Mouse (Mus musculus) CH12.LX (cell line): Measurements from ENCODE around the gene Myo18a. TPM values are rescaled to one million over a fixed set of nuclear protein-coding genes. Genes with fewer than 3 reads are reported as not detected.

Experiments
- DNase-seq: peaks from one replicate; pipeline ENCODE4 v3.0.0-alpha.2; 2013; ENCODE audit errors: extremely low read depth
- H3K27ac ChIP-seq: 2 replicates; pipeline ENCODE4 v1.5.1; 2012; ENCODE audit warnings: low read depth, mild to moderate bottlenecking, control low read depth, moderate library complexity; ENCODE audit not compliant: insufficient read depth
- H3K27me3 ChIP-seq: replicated peaks from 2 replicates; pipeline ENCODE3; 2012; ENCODE audit warnings: inconsistent platforms
- H3K36me3 ChIP-seq, 2 experiments: replicated peaks in 1 of 2; 2 replicates each; pipeline versions ENCODE3 to v1.6.1; 2012; ENCODE audit warnings: inconsistent platforms in 1 of 2, low read length in 1 of 2, mild to moderate bottlenecking in 1 of 2, mixed read lengths in 1 of 2, moderate library complexity in 1 of 2; ENCODE audit not compliant: control insufficient read depth in 1 of 2, insufficient read depth in 1 of 2
- H3K4me1 ChIP-seq, 2 experiments: 2 replicates each; pipeline ENCODE4 v1.6.1; 2012; ENCODE audit warnings: inconsistent platforms in 1 of 2, moderate library complexity in 1 of 2; ENCODE audit not compliant: insufficient read depth in 2 of 2, control insufficient read depth in 1 of 2
- H3K4me2 ChIP-seq: 2 replicates; pipeline ENCODE4 v1.6.1; 2012; ENCODE audit warnings: low read depth, mild to moderate bottlenecking, control low read depth; ENCODE audit not compliant: poor library complexity, insufficient read depth, severe bottlenecking
- H3K4me3 ChIP-seq, 3 experiments: fragments of 150-350 bp in 1 of 3; sonication (generic) in 1 of 3; replicated peaks in 1 of 3; 2 replicates each; pipeline versions ENCODE3 to v1.5.1; 2011 to 2012; ENCODE audit warnings: low read depth in 2 of 3, low read length in 2 of 3, mild to moderate bottlenecking in 2 of 3, moderate library complexity in 2 of 3, control low read depth in 1 of 3, improper control_type of control experiment in 1 of 3, inconsistent platforms in 1 of 3, mixed read lengths in 1 of 3; ENCODE audit not compliant: poor library complexity in 1 of 3
- H3K79me2 ChIP-seq: replicated peaks from 2 replicates; pipeline ENCODE4 v1.6.1; 2012; ENCODE audit warnings: mild to moderate bottlenecking, moderate library complexity; ENCODE audit not compliant: control insufficient read depth, poor library complexity, insufficient read depth, severe bottlenecking; ENCODE audit errors: extremely low read depth
- H3K9ac ChIP-seq: 2 replicates; pipeline ENCODE4 v1.6.1; 2012; ENCODE audit warnings: low read depth, mild to moderate bottlenecking, control low read depth, moderate library complexity; ENCODE audit not compliant: insufficient read depth
- H3K9me3 ChIP-seq: replicated peaks from 2 replicates; pipeline ENCODE3; 2012; ENCODE audit warnings: low read length, inconsistent platforms, mixed read lengths
- CHD1 ChIP-seq: IDR thresholded peaks from 2 replicates; pipeline ENCODE4 v1.6.1; 2012; ENCODE audit warnings: low read depth, low read length, improper control_type of control experiment, inconsistent platforms
- CHD2 ChIP-seq: IDR thresholded peaks from 2 replicates; pipeline ENCODE4 v1.6.1; 2011; ENCODE audit warnings: low read length, improper control_type of control experiment
- ELF1 ChIP-seq: IDR thresholded peaks from 2 replicates; pipeline ENCODE4 v1.6.1; 2014; ENCODE audit warnings: low read depth, mild to moderate bottlenecking, inconsistent platforms, low read length, improper control_type of control experiment
- GABPA ChIP-seq: IDR thresholded peaks from 2 replicates; pipeline ENCODE4 v1.6.1; 2012; ENCODE audit warnings: low read depth, low read length, improper control_type of control experiment, inconsistent platforms; ENCODE audit not compliant: insufficient replicate concordance
- HCFC1 ChIP-seq: IDR thresholded peaks from 2 replicates; pipeline ENCODE4 v1.6.1; 2012; ENCODE audit warnings: low read depth, mild to moderate bottlenecking, inconsistent platforms, low read length, improper control_type of control experiment
- IRF4 ChIP-seq: IDR thresholded peaks from 2 replicates; pipeline ENCODE4 v1.6.1; 2014; ENCODE audit warnings: low read depth, mild to moderate bottlenecking, inconsistent platforms, low read length, improper control_type of control experiment
- JUN ChIP-seq: IDR thresholded peaks from 2 replicates; pipeline ENCODE4 v1.6.1; 2011; ENCODE audit warnings: low read depth, mild to moderate bottlenecking, low read length, improper control_type of control experiment, moderate library complexity; ENCODE audit not compliant: insufficient read depth
- MAFK ChIP-seq: IDR thresholded peaks from 2 replicates; pipeline ENCODE4 v1.6.1; 2011; ENCODE audit warnings: low read length, improper control_type of control experiment; ENCODE audit not compliant: insufficient replicate concordance
- MEF2A ChIP-seq: IDR thresholded peaks from 2 replicates; pipeline ENCODE4 v1.6.1; 2014; ENCODE audit warnings: low read depth, mild to moderate bottlenecking, inconsistent platforms, low read length, improper control_type of control experiment, borderline replicate concordance
- MXI1 ChIP-seq: IDR thresholded peaks from 2 replicates; pipeline ENCODE4 v1.6.1; 2011; ENCODE audit warnings: mild to moderate bottlenecking, low read depth, low read length, improper control_type of control experiment
- MYC ChIP-seq: IDR thresholded peaks from 2 replicates; pipeline ENCODE4 v1.6.1; 2011; ENCODE audit warnings: low read depth, mild to moderate bottlenecking, improper control_type of control experiment, low read length
- NELFE ChIP-seq: IDR thresholded peaks from 2 replicates; pipeline ENCODE4 v1.6.1; 2011; ENCODE audit warnings: low read depth, low read length, improper control_type of control experiment
- NRF1 ChIP-seq: IDR thresholded peaks from 2 replicates; pipeline ENCODE4 v1.6.1; 2014; ENCODE audit warnings: low read depth, mild to moderate bottlenecking, inconsistent platforms, low read length, improper control_type of control experiment, moderate library complexity
- RAD21 ChIP-seq: IDR thresholded peaks from 2 replicates; pipeline ENCODE4 v1.6.1; 2011; ENCODE audit warnings: low read depth, mild to moderate bottlenecking, low read length, improper control_type of control experiment, moderate library complexity
- RCOR1 ChIP-seq: conservative IDR thresholded peaks from 2 replicates; pipeline ENCODE4 v1.6.1; 2012; ENCODE audit warnings: low read depth, mild to moderate bottlenecking, inconsistent platforms, low read length, improper control_type of control experiment
- SMC3 ChIP-seq: IDR thresholded peaks from 2 replicates; pipeline ENCODE4 v1.6.1; 2011; ENCODE audit warnings: low read depth, low read length, improper control_type of control experiment
- TBP ChIP-seq: conservative IDR thresholded peaks from 2 replicates; pipeline ENCODE4 v1.6.1; 2011; ENCODE audit warnings: low read depth, low read length, improper control_type of control experiment
- TCF12 ChIP-seq: IDR thresholded peaks from 2 replicates; pipeline ENCODE4 v1.6.1; 2014; ENCODE audit warnings: low read depth, mild to moderate bottlenecking, inconsistent platforms, low read length, improper control_type of control experiment
- USF2 ChIP-seq: conservative IDR thresholded peaks from 2 replicates; pipeline ENCODE4 v1.6.1; 2011; ENCODE audit warnings: low read depth, low read length, improper control_type of control experiment
- ZC3H11A ChIP-seq: IDR thresholded peaks from 2 replicates; pipeline ENCODE4 v1.6.1; 2012; ENCODE audit warnings: low read depth, mild to moderate bottlenecking, inconsistent platforms, low read length, improper control_type of control experiment
- ZNF384 ChIP-seq: IDR thresholded peaks from 2 replicates; pipeline ENCODE4 v1.6.1; 2012; ENCODE audit warnings: low read depth, low read length, improper control_type of control experiment, inconsistent platforms
- dilution Hi-C: fragments of 300-500 bp; cut with MboI; formaldehyde crosslinking; loops from 2 replicates; pipeline ENCODE4 v1.14.3; 2020; ENCODE audit warnings: low sequenced_read_pairs; ENCODE audit not compliant: extremely low pct_unique_long_range_greater_than_20kb, extremely low pct_ligation_motif_present
- in situ Hi-C: fragments of 300-500 bp; cut with MboI; formaldehyde crosslinking; loops from 3 replicates; pipeline ENCODE4 v1.14.3; 2019; ENCODE audit warnings: low sequenced_read_pairs, low pct_ligation_motif_present, low pct_unique_long_range_greater_than_20kb, mixed read lengths
- polyA plus RNA-seq: library from polyadenylated mRNA; unstranded; fragments of >175 nt; gene quantifications from 2 replicates; pipeline ENCODE4 v1.2.1, GENCODE M21; 2012; ENCODE audit warnings: low read depth; ENCODE audit not compliant: insufficient read length
- total RNA-seq, 2 experiments: library from RNA; depleted of rRNA; stranded (reverse); fragments of 300-350 nt in 1 of 2; fragments of >200 nt in 1 of 2; gene quantifications; 2 replicates each; pipeline ENCODE4 v1.2.3; 2012 to 2014

Gene Myo18a
- total and polyA plus RNA-seq, 3 experiments, result 6.3 to 24.8 (median 16.8) TPM

DNA sequence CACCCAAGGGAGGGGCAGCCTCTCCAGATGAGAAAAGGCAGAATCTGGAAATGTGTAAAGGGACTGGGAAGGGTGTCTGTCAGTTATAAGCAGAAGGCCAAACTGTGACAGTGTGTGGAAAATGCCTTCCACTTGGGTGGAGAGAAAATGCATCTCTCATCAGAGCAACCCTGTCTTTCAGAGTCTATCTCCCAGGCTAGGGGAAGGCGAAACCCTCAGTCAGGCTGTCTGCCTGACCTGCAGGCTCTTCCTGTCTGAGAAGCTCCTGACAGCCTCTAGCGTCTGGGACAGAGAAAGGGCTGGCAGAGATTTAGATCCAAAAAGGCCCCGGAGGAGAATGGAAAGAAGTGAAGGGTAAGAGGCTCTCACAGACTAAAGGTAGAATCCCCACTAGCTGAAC, 140.7 kb downstream of the Myo18a start:
- Histone ChIP-seq H3K4me2 (no peak overlapping the region), H3K27ac (no peak overlapping the region), H3K36me3 (no peaks in the 10 kb centered on the region), H3K4me1 (no peaks in the 10 kb centered on the region), H3K9ac (no peak overlapping the region), H3K27me3 (peaks cover 5% of the 10 kb centered on the region), H3K4me3 (no peak overlapping the region), H3K9me3 (no peaks in the 10 kb centered on the region), H3K79me2 (no peaks in the 10 kb centered on the region)
- TF ChIP-seq ELF1, result no peak
- no peak for TF ChIP-seq CHD1
- no peak for TF ChIP-seq MAFK
- TF ChIP-seq RCOR1, result no peak
- no peak for TF ChIP-seq SMC3
- no peak for TF ChIP-seq HCFC1
- TF ChIP-seq ZC3H11A, result no peak
- TF ChIP-seq CHD2, result no peak
- no peak for TF ChIP-seq NELFE
- TF ChIP-seq TBP, result no peak
- no peak for TF ChIP-seq MYC
- no peak; the same call in 1 of the 2 replicates for TF ChIP-seq RAD21
- TF ChIP-seq JUN, result no peak
- TF ChIP-seq MEF2A, result no peak
- no peak for TF ChIP-seq GABPA
- no peak for TF ChIP-seq NRF1
- TF ChIP-seq ZNF384, result no peak
- TF ChIP-seq MXI1, result no peak
- no peak for TF ChIP-seq USF2
- TF ChIP-seq IRF4, result no peak
- dilution Hi-C loops (no loop called here), in situ Hi-C loops (no loop called here)
- no peak for DNase-seq

DNA sequence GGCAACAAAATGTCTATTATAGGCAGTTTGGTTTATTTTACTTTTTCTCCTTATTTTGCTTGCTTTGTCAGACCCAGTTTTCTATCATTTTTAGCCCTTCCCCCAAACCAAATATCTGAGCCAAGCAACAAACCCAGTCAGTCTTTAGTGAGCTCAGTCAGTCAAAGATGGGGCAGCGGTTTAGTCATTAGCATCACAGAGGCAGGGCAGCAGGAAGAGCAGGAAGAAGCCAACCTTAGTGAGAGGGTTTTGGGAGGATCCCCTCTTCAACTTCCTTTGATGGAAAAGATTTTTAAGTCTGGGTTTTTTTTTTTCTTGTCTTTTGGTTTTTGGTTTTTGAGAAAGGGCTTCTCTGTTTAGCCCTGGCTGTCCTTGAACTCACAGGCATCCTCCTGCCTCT, 141.7 kb downstream of the Myo18a start:
- Histone ChIP-seq H3K27me3 (peaks cover 11% of the 10 kb centered on the region), H3K9me3 (no peaks in the 10 kb centered on the region), H3K27ac (no peak overlapping the region), H3K36me3 (no peaks in the 10 kb centered on the region), H3K4me3 (no peak overlapping the region), H3K4me2 (no peak overlapping the region), H3K4me1 (no peaks in the 10 kb centered on the region), H3K79me2 (no peaks in the 10 kb centered on the region), H3K9ac (no peak overlapping the region)
- in situ Hi-C loops, result no loop called here
- DNase-seq, result no peak
- dilution Hi-C loops, result no loop called here
- TF ChIP-seq TBP (no peak), TCF12 (no peak), SMC3 (no peak), RAD21 (no peak), CHD2 (no peak)
